Mouse (Mus musculus) heart, embryonic 16.5 days (tissue): Measurements from ENCODE around the gene Igfbp1. TPM values are rescaled to one million over a fixed set of nuclear protein-coding genes. Genes with fewer than 3 reads are reported as not detected.

Source experiments
- ATAC-seq: fragments of 200-750 bp; cut with Nextera tagmentation; replicated peaks from 2 replicates; pipeline ENCODE4 v1.8.0; 2017; ENCODE audit warnings: moderate number of reproducible peaks; ENCODE audit not compliant: insufficient read depth, low FRiP score; ENCODE audit errors: extremely low read depth
- H3K27ac ChIP-seq: fragments of 300-500 bp; sonication (generic); 2 replicates; pipeline ENCODE4 v1.5.1; 2014; ENCODE audit warnings: mild to moderate bottlenecking, low read length, control low read depth, moderate library complexity
- H3K27me3 ChIP-seq: fragments of 300-500 bp; sonication (generic); 2 replicates; pipeline ENCODE4 v1.6.1; 2014; ENCODE audit warnings: low read length, mixed read lengths; ENCODE audit not compliant: control insufficient read depth, insufficient read depth
- H3K36me3 ChIP-seq: fragments of 300-500 bp; sonication (generic); 2 replicates; pipeline ENCODE4 v1.6.1; 2014; ENCODE audit not compliant: control insufficient read depth, insufficient read depth
- H3K4me1 ChIP-seq: fragments of 300-500 bp; sonication (generic); 2 replicates; pipeline ENCODE4 v1.6.1; 2014; ENCODE audit warnings: low read length, mixed read lengths; ENCODE audit not compliant: control insufficient read depth, insufficient read depth
- H3K4me2 ChIP-seq: fragments of 300-500 bp; sonication (generic); 2 replicates; pipeline ENCODE4 v1.6.1; 2014; ENCODE audit warnings: low read depth, mild to moderate bottlenecking, control low read depth, low read length
- H3K4me3 ChIP-seq: fragments of 300-500 bp; sonication (generic); 2 replicates; pipeline ENCODE4 v1.5.1; 2014; ENCODE audit warnings: mild to moderate bottlenecking, control low read depth, low read length
- H3K9ac ChIP-seq: fragments of 300-500 bp; sonication (generic); 2 replicates; pipeline ENCODE4 v1.6.1; 2014; ENCODE audit warnings: low read length, control low read depth
- H3K9me3 ChIP-seq: fragments of 300-500 bp; sonication (generic); replicated peaks from 2 replicates; pipeline ENCODE4 v1.6.1; 2016; ENCODE audit warnings: low read length; ENCODE audit not compliant: control insufficient read depth
- WGBS: fragments of 180-500 bp; shearing (Covaris S2); extraction: QIAGEN DNeasy Blood & Tissue Kit; methylation state at CpG from one replicate; pipeline ENCODE4 v1.1.7; 2014; 5-methylcytosine and 5-hydroxymethylcytosine counted together
- polyA plus RNA-seq: library from polyadenylated mRNA; unstranded; fragments of >200 nt; fragmentation: Nextera tagmentation; extraction: Ambion mirVana; gene quantifications from 2 replicates; pipeline ENCODE4 v1.2.1, GENCODE M21; 2015

Gene Igfbp1
- polyA plus RNA-seq, 1 experiment from 2014 or later, result 0.45 TPM

GRCm38 (mm10) chr11:7250870-7251269, 53.3 kb downstream of the Igfbp1 start:
- Histone ChIP-seq H3K27ac (no peak overlapping the region), H3K9me3 (no peaks in the 10 kb centered on the region), H3K36me3 (no peaks in the 10 kb centered on the region), H3K4me1 (no peaks in the 10 kb centered on the region), H3K27me3 (no peaks in the 10 kb centered on the region), H3K4me2 (no peak overlapping the region), H3K9ac (no peak overlapping the region), H3K4me3 (no peak overlapping the region)
- WGBS, result 89% methylated on average over 5 of the region's 5 CpGs
- no peak for ATAC-seq

Other genes with a start within 250 kb of the Igfbp1 start
- gene Adcy1, start 134.3 kb upstream of the Igfbp1 start, polyA plus RNA-seq, result 0.74 and 1.1 TPM in 2 replicates
- not detected in 2 replicates for gene Gm11985, start 9.2 kb upstream of the Igfbp1 start, polyA plus RNA-seq
- gene Igfbp3, start 16.1 kb downstream of the Igfbp1 start, polyA plus RNA-seq, result 36.3 and 41.1 TPM in 2 replicates